Mouse (Mus musculus): Measurements from ENCODE around the gene Ccdc130. TPM values are rescaled to one million over a fixed set of nuclear protein-coding genes. Genes with fewer than 3 reads are reported as not detected.

The Ccdc130 gene
- total RNA-seq, 2 experiments from 2014 or later, result 10.6 to 20.0 TPM

DNA sequence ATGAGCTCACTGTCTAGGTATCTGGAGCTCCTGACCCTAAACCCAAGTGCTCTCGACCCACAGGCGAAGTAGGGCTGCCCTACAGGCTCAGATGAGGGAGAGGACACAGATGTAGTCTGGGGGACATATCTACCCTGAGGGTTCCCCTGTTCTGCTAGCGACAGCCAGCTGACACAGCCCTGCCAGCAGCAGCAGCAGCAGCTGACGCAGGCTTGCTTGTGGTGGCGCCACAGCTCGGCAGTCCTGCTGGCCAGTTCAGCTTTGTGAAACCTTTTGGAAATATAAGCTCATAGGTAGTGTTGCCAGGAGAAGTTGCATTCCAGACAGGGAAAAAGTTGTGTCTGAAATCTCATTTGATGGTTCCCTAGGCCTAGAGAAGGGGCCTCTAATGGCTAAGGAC is 29.0 kb downstream of the Ccdc130 start:
- ATAC-seq (replicated peaks; ENCODE audit: poor library complexity, severe bottlenecking), result no peak

GRCm38 (mm10) chr8:84237542-84238229 is 32.5 kb downstream of the Ccdc130 start:
- ATAC-seq (replicated peaks; ENCODE audit: poor library complexity, severe bottlenecking), result peak; percentile 20

DNA sequence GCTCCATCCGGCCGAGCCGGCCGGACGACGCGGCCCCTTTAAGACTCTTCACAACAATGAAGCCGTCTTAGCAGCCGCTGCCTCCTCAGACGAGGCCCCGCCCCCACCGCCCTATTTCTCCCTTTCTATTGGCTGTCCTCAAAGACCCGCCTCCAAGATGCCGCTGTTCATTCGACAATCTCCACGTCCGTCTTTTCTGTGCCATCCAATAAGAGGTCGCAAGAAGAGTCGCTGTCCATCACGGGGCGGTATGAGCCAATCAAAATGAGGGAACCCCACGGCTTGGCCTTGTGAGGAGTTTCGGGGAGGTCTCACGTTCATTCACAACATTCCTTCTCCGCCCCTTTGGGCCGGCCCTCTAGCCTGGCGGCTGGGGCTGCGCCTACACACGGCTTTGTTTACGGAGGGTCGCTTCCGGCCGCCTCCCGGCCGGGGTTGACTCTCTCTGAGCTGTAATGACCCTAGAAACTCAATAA is 33.1 kb downstream of the Ccdc130 start, which contains the start of gene Zswim4:
Gene Zswim4 (minus strand): TSS at position 58 of the 476 bp plus-strand sequence.
- peak; percentile 90 for ATAC-seq (replicated peaks; ENCODE audit: poor library complexity, severe bottlenecking)

DNA sequence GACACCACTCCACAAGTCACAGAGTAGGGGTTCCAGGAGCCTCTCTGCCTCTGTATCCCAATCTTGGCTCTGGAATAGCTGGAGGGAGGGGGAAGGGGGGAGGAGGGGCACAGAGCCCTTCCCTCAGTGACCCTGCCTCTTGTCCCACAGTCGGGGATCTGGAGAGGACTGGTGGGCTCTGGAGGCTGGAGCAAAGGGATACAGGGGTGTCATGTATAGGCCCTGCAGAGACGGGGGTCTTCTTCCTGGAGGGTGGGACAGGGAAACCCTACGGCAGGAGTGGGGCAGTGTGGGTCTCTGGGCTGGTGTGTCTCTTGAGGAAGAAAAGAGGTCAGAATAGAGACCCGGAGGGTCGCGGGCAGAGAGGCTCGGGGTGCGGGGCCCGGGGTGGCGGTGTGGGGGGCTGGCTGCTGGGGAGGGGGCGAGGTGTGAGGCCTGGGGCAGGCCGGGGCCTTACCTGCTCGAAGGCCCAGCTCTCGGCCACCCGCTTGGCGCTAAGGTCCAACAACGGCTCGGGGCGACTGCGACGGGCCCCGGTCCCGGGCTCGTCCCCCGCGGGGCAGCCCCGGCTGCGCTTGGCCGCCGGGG is 33.7 kb downstream of the Ccdc130 start:
- ATAC-seq (replicated peaks; ENCODE audit: poor library complexity, severe bottlenecking), result no peak

- no peak for ATAC-seq (replicated peaks; ENCODE audit: poor library complexity, severe bottlenecking)
Observed at GRCm38 (mm10) chr8:84235746-84236409, 34.3 kb downstream of the Ccdc130 start.

- peak; percentile 31 for ATAC-seq (replicated peaks; ENCODE audit: poor library complexity, severe bottlenecking)
Observed at GRCm38 (mm10) chr8:84233055-84233454, 37.1 kb downstream of the Ccdc130 start.

GRCm38 (mm10) chr8:84230735-84231134 is 39.4 kb downstream of the Ccdc130 start:
- no peak for ATAC-seq (replicated peaks; ENCODE audit: poor library complexity, severe bottlenecking)

GRCm38 (mm10) chr8:84223322-84224029 is 46.7 kb downstream of the Ccdc130 start:
- peak; percentile 25; the same call in 1 of the 2 replicates for ATAC-seq (replicated peaks; ENCODE audit: poor library complexity, severe bottlenecking)

DNA sequence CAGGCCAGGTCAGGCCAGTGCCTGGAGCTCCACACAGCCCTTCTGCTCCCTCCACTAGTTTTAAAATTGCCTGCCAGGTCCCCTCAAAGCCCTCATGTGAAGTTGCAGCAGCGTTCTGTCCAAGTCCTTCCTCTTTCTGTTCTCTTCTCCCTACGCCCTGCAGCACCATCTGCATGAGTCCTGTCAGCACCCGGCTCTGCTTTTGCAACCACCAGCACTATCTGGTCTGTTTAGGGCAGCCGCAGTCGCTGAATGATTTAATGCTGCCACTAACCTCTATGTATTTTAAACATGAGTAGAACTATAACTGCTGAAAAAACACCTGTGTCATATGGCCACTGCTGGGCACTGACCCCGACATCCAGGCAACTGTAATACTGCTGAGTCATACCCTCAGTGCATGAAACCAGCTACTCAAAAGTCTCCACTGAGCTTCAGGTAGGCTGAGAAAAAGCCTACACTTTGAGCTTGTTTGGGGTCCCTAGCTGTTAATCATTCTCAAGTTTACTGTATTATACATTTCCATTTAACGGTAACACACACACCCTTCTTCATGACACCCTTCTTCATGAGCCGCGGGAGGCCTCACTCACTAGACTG is 47.5 kb downstream of the Ccdc130 start:
- peak; percentile 78 for ATAC-seq (replicated peaks; ENCODE audit: poor library complexity, severe bottlenecking)

GRCm38 (mm10) chr8:84220105-84220504 is 50.1 kb downstream of the Ccdc130 start:
- ATAC-seq (replicated peaks; ENCODE audit: poor library complexity, severe bottlenecking), result peak; percentile 68

- no peak for ATAC-seq (replicated peaks; ENCODE audit: poor library complexity, severe bottlenecking)
Observed at GRCm38 (mm10) chr8:84218143-84218542, 52.0 kb downstream of the Ccdc130 start.

DNA sequence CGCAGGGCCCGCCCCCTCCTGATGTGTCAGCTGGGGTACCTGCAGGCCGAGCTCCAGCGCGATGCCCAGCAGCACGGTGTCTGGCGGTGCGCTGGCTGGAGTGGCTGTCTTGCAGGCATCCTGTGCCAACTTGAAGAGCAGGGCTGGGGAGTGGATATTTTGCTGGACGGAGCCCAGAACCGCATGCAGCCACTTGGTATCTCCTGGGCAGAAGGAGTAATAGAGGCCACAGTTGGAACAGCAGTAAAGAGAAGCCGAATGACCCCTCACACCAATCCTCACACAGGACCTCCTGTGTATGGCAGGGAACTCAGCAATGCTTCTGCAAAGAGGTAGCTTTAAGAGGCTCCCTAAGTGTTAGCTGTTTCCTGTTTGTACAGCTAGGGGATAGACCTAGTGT is 53.0 kb downstream of the Ccdc130 start:
- no peak for ATAC-seq (replicated peaks; ENCODE audit: poor library complexity, severe bottlenecking)

GRCm38 (mm10) chr8:84213277-84213676 is 56.9 kb downstream of the Ccdc130 start:
- ATAC-seq (replicated peaks; ENCODE audit: poor library complexity, severe bottlenecking), result no peak

DNA sequence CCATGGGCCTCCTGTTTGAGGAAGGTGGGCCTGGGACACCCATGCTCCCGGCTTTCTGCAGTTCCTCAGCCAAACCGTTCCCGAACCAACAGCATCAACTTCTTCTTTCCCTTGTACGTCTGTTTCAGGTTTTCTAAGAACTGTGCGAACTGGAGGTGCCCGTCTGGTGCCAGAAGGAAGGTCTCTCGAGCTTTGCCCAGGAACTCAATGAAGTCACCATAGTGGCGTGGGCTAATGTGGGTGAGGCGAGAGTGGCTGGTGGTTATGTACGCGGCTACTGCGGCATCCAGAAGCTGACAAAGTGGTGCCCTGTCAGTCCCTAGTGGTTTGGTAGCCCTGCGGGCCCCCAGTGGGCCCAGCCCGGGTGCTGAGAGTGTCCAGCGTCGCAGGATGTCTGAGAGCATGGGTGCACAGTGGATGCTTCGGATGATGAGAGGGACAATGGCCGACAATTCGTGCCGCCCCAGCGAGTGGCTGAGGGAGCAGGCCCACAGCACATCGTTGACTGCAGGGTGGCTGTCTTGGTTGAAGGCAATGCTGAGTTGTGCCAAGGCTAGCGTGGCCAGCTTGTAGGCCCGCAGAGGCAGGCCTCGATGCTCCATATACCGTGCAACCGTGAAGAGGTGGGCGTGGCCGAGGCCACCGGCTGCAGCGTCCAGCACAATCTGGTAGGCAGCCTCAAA is 58.2 kb downstream of the Ccdc130 start:
- no peak for ATAC-seq (replicated peaks; ENCODE audit: poor library complexity, severe bottlenecking)

GRCm38 (mm10) chr8:84211202-84211601 is 59.0 kb downstream of the Ccdc130 start:
- ATAC-seq (replicated peaks; ENCODE audit: poor library complexity, severe bottlenecking), result no peak

DNA sequence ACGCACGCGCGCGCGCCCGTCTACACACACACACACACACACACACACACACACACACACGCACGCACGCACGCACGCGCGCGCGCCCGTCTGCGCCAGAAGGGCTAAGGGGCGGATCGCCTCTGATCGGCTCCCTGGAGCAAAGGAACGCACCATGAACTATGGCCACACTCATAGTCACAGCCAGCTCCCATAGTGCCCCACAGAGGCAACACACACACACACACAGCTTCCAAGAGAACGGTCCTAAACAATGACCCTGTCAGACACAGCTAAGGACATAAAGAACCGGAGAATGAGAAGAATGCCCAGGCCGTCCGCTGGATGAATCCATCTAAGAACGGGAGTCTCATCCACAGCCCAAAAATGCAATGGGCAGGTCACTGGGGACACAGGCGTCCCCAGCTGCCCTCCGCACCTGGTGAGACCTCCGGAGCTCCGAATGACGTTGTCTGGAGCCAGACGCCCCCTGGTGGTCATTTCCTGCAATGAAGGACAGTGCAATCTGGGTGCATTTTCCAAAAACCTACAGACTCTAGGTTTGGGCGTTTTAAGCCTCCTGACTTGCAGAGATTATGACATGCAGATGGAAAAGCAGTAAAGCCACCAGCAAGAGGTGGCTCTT is 59.9 kb downstream of the Ccdc130 start:
- peak; percentile 42 for ATAC-seq (replicated peaks; ENCODE audit: poor library complexity, severe bottlenecking)

- ATAC-seq (replicated peaks; ENCODE audit: poor library complexity, severe bottlenecking), result peak; percentile 28
Observed at GRCm38 (mm10) chr8:84208381-84209380, 61.5 kb downstream of the Ccdc130 start.

DNA sequence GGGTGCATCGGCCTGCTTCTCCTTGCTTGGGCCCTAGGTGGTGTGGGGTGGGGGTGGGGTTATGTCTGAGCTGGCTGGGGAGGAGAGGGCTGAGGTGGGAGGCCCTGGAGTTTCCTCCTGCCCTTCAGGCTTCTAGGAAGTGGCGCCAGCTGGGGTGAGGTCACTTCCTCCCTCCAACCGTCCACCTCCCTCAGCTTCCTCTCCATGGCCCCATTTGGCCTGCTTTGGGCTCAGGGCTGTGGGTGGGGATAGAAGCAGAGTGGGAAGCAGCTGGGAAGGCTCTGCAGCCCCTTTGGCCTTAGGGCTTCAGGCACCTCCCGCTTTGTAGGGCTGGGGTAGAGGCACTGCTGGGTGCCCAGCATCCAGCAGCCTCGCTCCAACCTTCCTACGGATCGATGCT is 62.4 kb downstream of the Ccdc130 start:
- ATAC-seq (replicated peaks; ENCODE audit: poor library complexity, severe bottlenecking), result peak; percentile 54
